Mouse (Mus musculus): ENCODE measurements around the gene Bmp6. TPM values are rescaled to one million over a fixed set of nuclear protein-coding genes. Genes with fewer than 3 reads are reported as not detected.
A peak's percentile ranks its signal among the peaks of the same experiment; 100 is the strongest.

Gene Bmp6
- total RNA-seq, 2 experiments from 2014 or later, result 7.1 to 8.8 TPM

- DNase-seq, result no peak
- intact Hi-C loops (cut with DNase I; ENCODE audit: low total_unique reads), result no loop called here
Observed at GRCm38 (mm10) chr13:38496715-38497114, 151.8 kb downstream of the Bmp6 start.

GRCm38 (mm10) chr13:38501314-38501713 is 156.4 kb downstream of the Bmp6 start:
- intact Hi-C loops (cut with DNase I; ENCODE audit: low total_unique reads), result loop anchor here (10.0 kb wide), 1 partner anchor 157 kb away; the partner anchor contains the start of gene Bmp6
- DNase-seq, result no peak

GRCm38 (mm10) chr13:38503137-38503849 is 158.4 kb downstream of the Bmp6 start:
- intact Hi-C loops (cut with DNase I; ENCODE audit: low total_unique reads), result loop anchor here (10.0 kb wide), 1 partner anchor 158 kb away; the partner anchor contains the start of gene Bmp6
- peak; percentile 50 for DNase-seq

- intact Hi-C loops (cut with DNase I; ENCODE audit: low total_unique reads), result loop anchor here (10.0 kb wide), 1 partner anchor 162 kb away; the partner anchor contains the start of gene Bmp6
Observed at GRCm38 (mm10) chr13:38506320-38506719, 161.4 kb downstream of the Bmp6 start.

GRCm38 (mm10) chr13:38506936-38507335 is 162.0 kb downstream of the Bmp6 start:
- DNase-seq, result no peak
- intact Hi-C loops (cut with DNase I; ENCODE audit: low total_unique reads), result loop anchor here (10.0 kb wide), 1 partner anchor 162 kb away; the partner anchor contains the start of gene Bmp6

More at GRCm38 (mm10) chr13:38506320-38506719, 161.4 kb downstream of the Bmp6 start:
- DNase-seq, result peak; percentile 59

GRCm38 (mm10) chr13:38509681-38510341 is 164.9 kb downstream of the Bmp6 start:
- DNase-seq, result no peak
- intact Hi-C loops (cut with DNase I; ENCODE audit: low total_unique reads), result loop anchor here (10.0 kb wide), 1 partner anchor 165 kb away; the partner anchor contains the start of gene Bmp6

- intact Hi-C loops (cut with DNase I; ENCODE audit: low total_unique reads), result no loop called here
- DNase-seq, result peak; percentile 45
Observed at GRCm38 (mm10) chr13:38511979-38512378, 167.1 kb downstream of the Bmp6 start.

GRCm38 (mm10) chr13:38513921-38514320 is 169.0 kb downstream of the Bmp6 start:
- no peak for DNase-seq
- intact Hi-C loops (cut with DNase I; ENCODE audit: low total_unique reads), result no loop called here

- intact Hi-C loops (cut with DNase I; ENCODE audit: low total_unique reads), result no loop called here
- DNase-seq, result no peak
Observed at GRCm38 (mm10) chr13:38515431-38515830, 170.5 kb downstream of the Bmp6 start.

- intact Hi-C loops (cut with DNase I; ENCODE audit: low total_unique reads), result no loop called here
- no peak for DNase-seq
Observed at GRCm38 (mm10) chr13:38515845-38516244, 170.9 kb downstream of the Bmp6 start.

- DNase-seq, result no peak
- intact Hi-C loops (cut with DNase I; ENCODE audit: low total_unique reads), result no loop called here
Observed at GRCm38 (mm10) chr13:38516582-38516981, 171.7 kb downstream of the Bmp6 start.

GRCm38 (mm10) chr13:38520299-38520698 is 175.4 kb downstream of the Bmp6 start:
- DNase-seq, result no peak
- intact Hi-C loops (cut with DNase I; ENCODE audit: low total_unique reads), result no loop called here

GRCm38 (mm10) chr13:38522056-38522654 is 177.2 kb downstream of the Bmp6 start:
- DNase-seq, result no peak
- intact Hi-C loops (cut with DNase I; ENCODE audit: low total_unique reads), result no loop called here

GRCm38 (mm10) chr13:38523231-38523630 is 178.3 kb downstream of the Bmp6 start:
- intact Hi-C loops (cut with DNase I; ENCODE audit: low total_unique reads), result no loop called here
- no peak for DNase-seq

GRCm38 (mm10) chr13:38525261-38525660 is 180.4 kb downstream of the Bmp6 start:
- intact Hi-C loops (cut with DNase I; ENCODE audit: low total_unique reads), result no loop called here
- no peak for DNase-seq

GRCm38 (mm10) chr13:38526116-38526515 is 181.2 kb downstream of the Bmp6 start:
- no peak for DNase-seq
- intact Hi-C loops (cut with DNase I; ENCODE audit: low total_unique reads), result no loop called here

- no peak for DNase-seq
- intact Hi-C loops (cut with DNase I; ENCODE audit: low total_unique reads), result no loop called here
Observed at GRCm38 (mm10) chr13:38527041-38527796, 182.3 kb downstream of the Bmp6 start.

GRCm38 (mm10) chr13:38527797-38528650 is 183.1 kb downstream of the Bmp6 start:
- DNase-seq, result peak; percentile 87
- intact Hi-C loops (cut with DNase I; ENCODE audit: low total_unique reads), result no loop called here
